ENCODE assay signal across 21 mouse cellular contexts in the genomic region with DNA sequence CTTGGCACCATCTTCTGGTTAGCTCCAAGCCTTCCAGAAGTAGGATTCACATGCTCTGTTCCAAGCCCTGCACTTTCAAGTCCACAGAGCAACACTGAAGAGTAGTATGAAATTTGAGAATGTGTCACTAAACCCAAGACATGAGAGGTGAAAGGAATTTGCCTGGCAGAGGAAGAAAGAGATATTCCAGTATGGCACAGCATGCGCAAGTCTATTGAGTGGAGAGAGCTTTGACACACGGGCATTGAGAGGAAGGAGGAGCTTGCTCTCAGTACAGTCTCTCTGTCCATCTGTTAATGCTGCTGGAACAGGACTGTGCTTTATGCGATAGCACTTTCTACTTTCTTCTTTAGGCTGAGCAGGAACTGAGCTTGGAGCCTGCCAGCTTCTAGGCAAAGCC. TPM values are rescaled to one million over a fixed set of nuclear protein-coding genes. Genes with fewer than 3 reads are reported as not detected.
DNase-seq lines count a peak whose midpoint lies in the region; ATAC-seq lines count a peak whose summit lies in the region.
"Had no signal": no experiment of that assay in that cellular context is flagged by ENCODE, and none has a peak within 500 bp of the region (broad histone marks: within the 10 kb centered on the region; RNA-seq: fewer than 3 reads in every experiment).

No protein-coding gene starts in this region.

- peak overlapping the region; percentile 34 to 45; a peak in 1 of 4 replicates for H3K27ac ChIP-seq in heart, embryonic 14.5 days (replicated peaks in 1 of 2; ENCODE audit: control insufficient read depth in 1 of 2, insufficient read depth in 1 of 2, low read depth in 2 of 2, low read length in 2 of 2)
- H3K27ac ChIP-seq: forebrain, embryonic 13.5 days; limb, embryonic 13.5 days; liver, embryonic 14.5 days had no signal

- H3K4me1 ChIP-seq in heart, embryonic 14.5 days (ENCODE audit: control insufficient read depth in 2 of 2, insufficient read depth in 2 of 2, low read length in 2 of 2): peaks cover 5 to 26% of the 10 kb centered on the region in 2 experiments; a peak in 3 of 4 replicates

- H3K9ac ChIP-seq in heart, embryonic 14.5 days (ENCODE audit: low read length): no peak overlapping the region
- H3K9ac ChIP-seq: forebrain, embryonic 13.5 days; limb, embryonic 13.5 days; liver, embryonic 14.5 days had no signal

- DNase-seq in heart, adult 11 months: peak; percentile 91
- no peak for DNase-seq in heart, postnatal 25 days (ENCODE audit: low spot score)
- DNase-seq in Muller cell, postnatal 12 days (ENCODE audit: inconsistent ontology term): peak; percentile 36
- peak; percentile 23 for DNase-seq in lung, postnatal 10 days
- DNase-seq in testis, postnatal 10 days (ENCODE audit: low spot score): no peak
- no peak for DNase-seq in spleen, adult 18-20 months
- no peak for DNase-seq in cerebellum, adult 11 months
- DNase-seq: adrenal gland, postnatal 10 days; B cell, adult 2 months; cerebellum, adult 9-11 months; embryo, embryonic 11 days; kidney, adult 8-10 months; kidney, postnatal 25 days; right cerebral cortex, adult 18-20 months; thymus, postnatal 14 days had no signal

- 42% methylated on average over 3 of the region's 3 CpGs for WGBS in heart, embryonic 14.5 days

- no peak for ATAC-seq in heart, embryonic 14.5 days (ENCODE audit: insufficient number of reproducible peaks, insufficient read depth, low FRiP score, low read depth)
- ATAC-seq: forebrain, embryonic 13.5 days; midbrain, embryonic 16.5 days had no signal

- no peaks in the 10 kb centered on the region for H3K9me3 ChIP-seq in heart, embryonic 14.5 days (ENCODE audit: control insufficient read depth, low read length)
- H3K9me3 ChIP-seq: forebrain, embryonic 13.5 days; limb, embryonic 13.5 days; megakaryocyte, embryonic 14.5 days had no signal

- peaks cover 3% of the 10 kb centered on the region; the same call in 1 of the 2 replicates for H3K36me3 ChIP-seq in heart, embryonic 14.5 days (ENCODE audit: control insufficient read depth, insufficient read depth, low read length)
- H3K36me3 ChIP-seq: limb, embryonic 13.5 days had no signal

- H3K27me3 ChIP-seq in heart, embryonic 14.5 days (ENCODE audit: control insufficient read depth, insufficient read depth, low read length): no peaks in the 10 kb centered on the region
- H3K27me3 ChIP-seq: forebrain, embryonic 13.5 days; limb, embryonic 13.5 days; megakaryocyte, embryonic 14.5 days had no signal

- H3K4me2 ChIP-seq in heart, embryonic 14.5 days (ENCODE audit: low read length): no peak overlapping the region
- H3K4me2 ChIP-seq: forebrain, embryonic 13.5 days; limb, embryonic 13.5 days had no signal

- intact Hi-C loops in heart, postnatal 25 days (cut with DNase I): no loop called here

- H3K4me3 ChIP-seq in heart, embryonic 14.5 days (ENCODE audit: control insufficient read depth in 1 of 2, insufficient read depth in 1 of 2, low read depth in 1 of 2, low read length in 2 of 2): no peak overlapping the region
- H3K4me3 ChIP-seq: forebrain, embryonic 13.5 days; limb, embryonic 13.5 days; megakaryocyte, embryonic 14.5 days had no signal

RNA-seq across cellular contexts. Expression of gene Zzef1, which starts 7.0 kb away (rescaled TPM):
- 10 to 100 TPM; 19.4 to 20.7 TPM for total RNA-seq in heart, postnatal 25 days (2021)
- 9.8 and 9.9 TPM in 2 replicates for polyA plus RNA-seq in heart, embryonic 14.5 days (2014; fragmentation: Nextera tagmentation; extraction: Ambion mirVana)

RNA-seq across cellular contexts. Expression of gene Cyb5d2, which starts 7.1 kb away (rescaled TPM):
- total RNA-seq in heart, postnatal 25 days (2021): 10 to 100 TPM; 16.0 to 18.7 TPM
- 5.9 and 8.4 TPM in 2 replicates for polyA plus RNA-seq in heart, embryonic 14.5 days (2014; fragmentation: Nextera tagmentation; extraction: Ambion mirVana)

Comparison
In these comparisons a context has a peak if more than half of its experiments do, and no peak if none do; other contexts are left out.
1. DNase-seq: peak in heart, adult 11 months (single experiment), Muller cell, postnatal 12 days (single experiment) and lung, postnatal 10 days (single experiment); none in heart, postnatal 25 days (single experiment), testis, postnatal 10 days (single experiment), spleen, adult 18-20 months (0 of 2) and cerebellum, adult 11 months (single experiment).